Mouse (Mus musculus) NIH3T3 (cell line): ENCODE data around the gene Cyp26b1.
A peak's percentile ranks its signal among the peaks of the same experiment; 100 is the strongest.
"Not testable (repeated sequence)": the region's sequence is repeated elsewhere in the genome, so short reads cannot be mapped to it uniquely, and the experiment has no call there.

Experiments used
- DNase-seq: peaks from one replicate; pipeline ENCODE4 v3.0.0-alpha.2; 2012; ENCODE audit warnings: low read depth

Gene Cyp26b1

GRCm38 (mm10) chr6:84593693-84594092 is at the start of gene Cyp26b1:
TSS of gene Cyp26b1 (minus strand) at chr6:84593908.
- DNase-seq: no peak

GRCm38 (mm10) chr6:84641062-84641431 is 47.3 kb upstream of the Cyp26b1 start:
- no peak for DNase-seq

GRCm38 (mm10) chr6:84640324-84641061 is 46.8 kb upstream of the Cyp26b1 start:
- DNase-seq: no peak

- DNase-seq: peak; percentile 27
These were observed 44.5 kb upstream of the Cyp26b1 start for GRCm38 (mm10) chr6:84638206-84638605.

GRCm38 (mm10) chr6:84631588-84631987 is 37.9 kb upstream of the Cyp26b1 start:
- no peak for DNase-seq

- no peak for DNase-seq
These were observed 36.6 kb upstream of the Cyp26b1 start for GRCm38 (mm10) chr6:84630276-84630675.

GRCm38 (mm10) chr6:84628831-84629230 is 35.1 kb upstream of the Cyp26b1 start:
- DNase-seq: no peak

GRCm38 (mm10) chr6:84626398-84626797 is 32.7 kb upstream of the Cyp26b1 start:
- no peak for DNase-seq

- DNase-seq: no peak
These were observed 25.5 kb upstream of the Cyp26b1 start for GRCm38 (mm10) chr6:84619166-84619565.

GRCm38 (mm10) chr6:84617051-84617450 is 23.3 kb upstream of the Cyp26b1 start:
- DNase-seq: no peak

GRCm38 (mm10) chr6:84616586-84616985 is 22.9 kb upstream of the Cyp26b1 start:
- DNase-seq: no peak

- DNase-seq: no peak
These were observed 19.9 kb upstream of the Cyp26b1 start for GRCm38 (mm10) chr6:84613561-84613960.

DNA sequence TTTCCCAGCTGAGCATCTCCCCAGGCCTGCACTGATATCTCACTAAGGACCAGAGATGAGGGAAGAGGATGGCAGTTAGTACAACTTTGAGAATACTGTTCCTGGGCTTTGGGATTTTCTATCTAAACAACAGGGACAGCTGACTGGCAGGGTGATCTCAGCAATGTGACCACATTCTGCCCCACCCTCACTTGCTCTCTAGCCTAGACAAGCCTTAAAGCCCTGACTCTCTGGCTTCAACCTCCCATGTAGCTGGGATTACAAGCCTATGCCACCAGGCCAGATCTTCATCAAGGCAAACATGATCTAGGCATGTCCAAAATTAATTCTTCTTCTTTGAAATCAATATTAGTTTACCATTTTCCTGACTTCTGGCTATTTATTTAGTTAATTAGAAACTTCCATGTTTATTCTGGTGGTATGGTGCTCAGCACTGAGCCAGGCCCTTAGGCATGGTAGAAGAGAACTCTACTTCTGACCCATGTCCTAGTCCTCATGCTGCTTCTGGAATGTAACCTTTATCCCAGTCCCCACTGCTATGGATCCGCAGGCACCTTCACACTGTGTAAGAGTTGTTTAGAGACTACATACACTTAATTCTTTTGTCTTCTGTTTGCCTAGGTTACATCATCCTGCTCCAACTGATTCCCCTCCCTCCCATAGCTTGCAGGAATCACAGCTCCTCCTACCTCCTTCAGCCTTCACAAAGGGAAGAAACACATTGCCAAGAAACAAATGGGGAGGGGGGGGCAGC is 7.6 kb upstream of the Cyp26b1 start:
- no peak for DNase-seq

DNA sequence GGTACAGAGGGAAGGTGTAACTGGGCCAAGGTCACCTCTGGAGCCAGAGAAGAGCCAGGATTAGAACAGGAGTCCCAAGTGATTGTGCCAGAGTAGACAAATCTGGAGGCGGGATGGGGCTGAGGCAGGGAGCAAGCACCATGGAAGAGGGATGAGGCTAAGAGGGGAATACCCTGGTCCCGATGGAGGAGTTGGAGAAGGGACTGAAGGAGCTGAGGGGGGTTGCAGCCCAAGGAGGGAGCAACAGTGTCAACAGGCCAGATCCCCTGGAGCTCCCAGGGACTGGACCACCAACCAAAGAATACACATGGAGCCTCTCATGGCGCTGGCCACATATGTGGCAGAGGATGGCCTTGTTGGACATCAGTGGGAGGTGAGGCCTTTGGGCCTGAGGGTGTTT is 5.6 kb upstream of the Cyp26b1 start:
- not testable (repeated sequence) for DNase-seq

GRCm38 (mm10) chr6:84598725-84599124 is 5.0 kb upstream of the Cyp26b1 start:
- no peak for DNase-seq

DNA sequence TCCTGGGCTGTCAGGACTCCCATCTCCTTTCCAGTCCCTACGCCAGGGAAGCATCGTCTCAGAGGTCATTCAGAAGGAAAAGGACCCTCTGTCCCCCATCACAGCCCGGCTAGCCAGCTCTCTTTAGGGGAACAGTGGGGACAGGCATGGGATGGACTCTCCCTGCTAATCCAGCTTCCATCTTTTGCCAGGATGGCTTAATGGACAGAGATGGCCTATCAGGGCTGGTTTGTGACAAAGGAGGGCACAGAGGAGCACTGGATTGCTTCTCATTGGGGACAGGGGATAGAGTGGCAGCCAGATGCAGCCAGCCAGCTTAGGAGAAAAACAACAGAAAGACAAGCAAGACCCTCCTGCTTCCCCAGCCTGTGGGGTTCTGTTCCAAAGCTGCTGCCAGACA is 918 bp upstream of the Cyp26b1 start:
- no peak for DNase-seq

DNA sequence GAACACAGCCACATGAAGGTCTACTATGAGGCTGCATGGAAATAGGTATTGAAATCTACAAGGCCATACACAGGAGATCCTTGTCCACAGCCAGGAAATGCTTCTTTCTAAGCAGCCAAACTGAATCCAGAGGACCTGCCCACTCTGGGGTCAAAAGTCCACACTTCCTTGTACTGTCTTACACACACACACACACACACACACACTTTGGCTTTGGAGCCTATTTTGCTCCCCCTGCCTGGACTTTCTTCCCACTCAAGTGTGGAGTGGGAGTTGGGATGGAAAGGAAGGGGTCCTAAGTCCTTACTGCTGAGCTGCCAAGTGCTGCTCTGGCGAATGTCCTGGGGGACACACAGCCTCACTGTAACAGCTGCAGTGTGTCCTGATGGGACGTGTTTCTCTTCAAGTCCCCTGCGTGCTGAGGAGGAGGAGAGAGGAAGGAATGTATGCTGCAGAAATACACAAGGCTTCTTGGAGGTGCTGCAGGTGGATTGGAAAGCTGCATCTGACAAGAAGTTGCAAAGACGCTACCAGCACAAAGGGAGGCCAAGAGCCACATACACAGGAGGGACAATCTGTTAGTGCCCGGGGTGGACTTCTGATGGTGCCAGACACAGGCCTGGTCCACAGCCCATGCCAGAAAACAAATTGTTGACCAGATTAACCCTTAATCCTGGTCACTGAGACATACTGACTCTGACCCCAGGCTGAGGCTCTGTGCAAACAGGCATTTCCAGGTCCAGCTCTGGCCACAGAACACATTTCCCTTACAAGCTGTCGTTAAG is 2.6 kb downstream of the Cyp26b1 start:
- no peak for DNase-seq

GRCm38 (mm10) chr6:84589742-84590686 is 3.7 kb downstream of the Cyp26b1 start:
- DNase-seq: peak; percentile 94

DNA sequence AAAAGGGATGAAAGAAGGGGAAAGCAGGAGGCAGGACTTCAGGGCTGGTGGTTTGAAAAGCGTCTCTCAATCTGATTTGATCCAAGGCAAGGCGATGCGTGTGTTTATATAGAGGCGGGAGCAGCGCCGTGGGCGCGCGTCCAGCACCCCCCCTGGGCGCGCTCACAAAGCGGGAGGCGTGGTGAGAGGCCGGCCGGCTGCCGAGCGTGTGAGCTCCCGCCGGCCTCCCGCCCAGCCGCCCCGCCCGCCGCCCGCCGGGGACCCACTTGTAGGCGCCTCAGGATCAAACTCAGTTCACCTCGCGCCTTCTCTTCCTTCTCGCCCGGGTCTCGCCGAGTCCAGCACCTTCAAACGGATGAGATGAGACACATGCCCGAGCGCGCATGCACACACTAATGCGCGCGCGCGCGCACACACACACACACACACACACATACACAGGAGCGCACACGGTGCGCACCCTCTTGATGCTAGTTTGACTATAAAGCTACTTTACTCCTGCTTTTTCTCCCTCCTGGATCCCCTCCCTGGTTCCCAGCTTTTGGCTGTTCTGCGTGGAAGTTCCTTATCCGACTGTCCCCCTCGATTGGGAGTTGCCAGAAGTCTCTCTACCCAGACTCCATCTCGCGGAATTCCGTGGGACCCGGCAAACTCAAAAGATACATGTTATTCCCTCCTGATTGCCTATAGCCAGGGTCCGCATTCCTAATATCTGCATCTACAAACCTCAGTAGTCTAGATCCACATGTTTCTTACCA is 4.6 kb downstream of the Cyp26b1 start:
- DNase-seq: peak; percentile 87

DNA sequence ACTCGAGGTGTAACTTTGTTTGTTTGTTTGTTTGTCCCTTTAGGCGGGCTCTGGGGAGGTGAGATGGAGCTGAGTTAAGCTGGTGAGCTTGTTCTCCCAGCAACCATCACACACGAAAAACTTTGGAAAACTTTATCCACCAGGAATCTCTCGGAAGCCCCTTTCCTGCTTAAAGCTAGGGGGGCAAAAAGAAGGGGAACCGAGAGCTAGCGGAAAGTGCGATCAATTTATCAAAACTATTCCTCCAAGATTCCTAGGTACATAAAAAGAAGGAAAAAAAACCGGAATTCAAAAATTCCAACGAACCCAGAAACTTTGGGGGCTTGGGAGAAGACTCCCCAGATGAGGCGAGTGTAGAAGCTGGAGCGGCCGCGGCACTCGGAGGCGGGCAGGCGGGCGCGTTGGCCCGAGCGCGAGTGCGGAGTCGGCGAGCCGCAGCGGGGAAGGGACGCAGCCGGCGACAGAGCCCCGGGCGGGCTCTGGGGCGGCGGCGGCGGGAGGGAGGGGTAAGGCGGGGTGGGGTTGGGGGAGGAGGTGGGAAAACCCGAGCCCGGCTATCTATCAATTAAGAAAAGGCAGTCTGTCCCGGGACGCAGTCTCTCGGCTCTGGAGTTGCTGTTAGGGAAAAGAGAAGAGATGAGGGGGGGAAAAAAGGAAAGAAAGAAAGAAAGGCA is 5.3 kb downstream of the Cyp26b1 start:
- peak; percentile 51 for DNase-seq
